Mouse (Mus musculus) lung, embryonic 16.5 days (tissue): Measurements from ENCODE around the gene Cacna1e. TPM values are rescaled to one million over a fixed set of nuclear protein-coding genes. Genes with fewer than 3 reads are reported as not detected.

Experiments
- ATAC-seq: fragments of 200-750 bp; cut with Nextera tagmentation; 2 replicates; pipeline ENCODE4 v1.8.0; 2017; ENCODE audit warnings: low read depth, mild to moderate bottlenecking, moderate library complexity
- H3K27ac ChIP-seq: fragments of 300-500 bp; sonication (generic); 2 replicates; pipeline ENCODE4 v1.5.1; 2014; ENCODE audit warnings: mild to moderate bottlenecking, control low read depth, low read length
- H3K27me3 ChIP-seq: fragments of 300-500 bp; sonication (generic); 2 replicates; pipeline ENCODE4 v1.6.1; 2014; ENCODE audit warnings: low read depth, low read length, mixed read lengths; ENCODE audit not compliant: control insufficient read depth, insufficient read depth
- H3K36me3 ChIP-seq: fragments of 300-500 bp; sonication (generic); 2 replicates; pipeline ENCODE4 v1.6.1; 2014; ENCODE audit warnings: low read length; ENCODE audit not compliant: control insufficient read depth, insufficient read depth
- H3K4me1 ChIP-seq: fragments of 300-500 bp; sonication (generic); replicated peaks from 2 replicates; pipeline ENCODE4 v1.6.1; 2014; ENCODE audit warnings: low read length, mixed read lengths; ENCODE audit not compliant: control insufficient read depth, insufficient read depth
- H3K4me2 ChIP-seq: fragments of 300-500 bp; sonication (generic); 2 replicates; pipeline ENCODE4 v1.6.1; 2014; ENCODE audit warnings: low read depth, low read length, control low read depth
- H3K4me3 ChIP-seq: fragments of 300-500 bp; sonication (generic); 2 replicates; pipeline ENCODE4 v1.5.1; 2014; ENCODE audit warnings: mild to moderate bottlenecking, low read length, control low read depth
- H3K9ac ChIP-seq: fragments of 300-500 bp; sonication (generic); 2 replicates; pipeline ENCODE4 v1.6.1; 2014; ENCODE audit warnings: low read length, control low read depth
- H3K9me3 ChIP-seq: fragments of 300-500 bp; sonication (generic); 2 replicates; pipeline ENCODE4 v1.6.1; 2016; ENCODE audit warnings: low read length; ENCODE audit not compliant: control insufficient read depth
- WGBS: fragments of 180-500 bp; shearing (Covaris S2); extraction: QIAGEN DNeasy Blood & Tissue Kit; methylation state at CpG from one replicate; pipeline ENCODE4 v1.1.7; 2014; 5-methylcytosine and 5-hydroxymethylcytosine counted together
- polyA plus RNA-seq: library from polyadenylated mRNA; unstranded; fragments of >200 nt; fragmentation: Nextera tagmentation; extraction: Ambion mirVana; gene quantifications from 2 replicates; pipeline ENCODE4 v1.2.1, GENCODE M21; 2015

Gene Cacna1e
- polyA plus RNA-seq, 1 experiment from 2014 or later = 0.19 TPM

DNA sequence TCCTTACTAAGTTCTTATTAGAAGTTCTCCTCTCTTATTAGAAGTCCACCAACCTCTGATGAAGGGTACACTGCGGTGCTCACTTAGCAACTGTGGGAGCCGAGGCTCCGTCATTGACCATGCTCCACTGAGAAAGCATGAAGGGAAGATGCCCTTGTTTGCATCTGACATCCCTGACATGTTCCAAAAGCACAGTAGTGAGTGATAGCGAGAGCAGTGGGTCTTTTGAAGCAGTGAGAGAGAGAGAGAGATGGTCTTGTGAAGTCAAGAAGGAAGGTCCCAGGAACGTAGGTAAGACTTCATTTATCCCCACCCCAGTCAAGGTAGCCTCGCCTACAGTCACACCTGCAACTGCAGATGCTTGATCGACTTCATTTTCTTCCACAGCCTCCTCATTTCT lies 63.9 kb downstream of the Cacna1e start:
- ATAC-seq = no peak
- no peak overlapping the region for H3K4me3 ChIP-seq
- no peak overlapping the region for H3K9ac ChIP-seq
- no peak overlapping the region for H3K27ac ChIP-seq
- no peaks in the 10 kb centered on the region for H3K4me1 ChIP-seq
- no peaks in the 10 kb centered on the region for H3K9me3 ChIP-seq
- 79% methylated on average over 7 of the region's 7 CpGs for WGBS
- no peak overlapping the region for H3K4me2 ChIP-seq
- no peaks in the 10 kb centered on the region for H3K27me3 ChIP-seq
- no peaks in the 10 kb centered on the region for H3K36me3 ChIP-seq

DNA sequence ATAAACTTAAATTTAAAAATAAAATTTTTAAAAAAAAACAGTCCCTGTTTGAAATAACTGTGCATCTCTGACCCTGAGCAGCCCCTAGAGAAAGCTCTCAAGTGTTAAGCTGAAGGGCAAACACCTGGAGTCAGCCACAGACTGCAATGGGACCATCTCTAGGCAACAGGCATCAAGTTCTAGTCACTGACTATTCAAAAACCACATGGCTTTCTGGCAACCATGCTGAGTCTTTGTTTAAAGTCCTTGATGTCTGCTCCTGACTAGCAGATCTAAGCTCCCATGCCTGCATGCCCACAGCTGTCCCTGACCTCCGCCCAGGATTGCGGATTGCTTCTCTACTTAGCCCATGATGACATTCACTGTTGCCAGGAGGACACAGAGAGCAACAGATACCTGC lies 64.3 kb downstream of the Cacna1e start:
- Histone ChIP-seq H3K27me3 (no peaks in the 10 kb centered on the region), H3K4me2 (no peak overlapping the region), H3K27ac (no peak overlapping the region), H3K36me3 (no peaks in the 10 kb centered on the region), H3K4me1 (no peaks in the 10 kb centered on the region), H3K9me3 (no peaks in the 10 kb centered on the region), H3K4me3 (no peak overlapping the region), H3K9ac (no peak overlapping the region)
- no peak for ATAC-seq
- 72% methylated on average over 2 of the region's 2 CpGs for WGBS

DNA sequence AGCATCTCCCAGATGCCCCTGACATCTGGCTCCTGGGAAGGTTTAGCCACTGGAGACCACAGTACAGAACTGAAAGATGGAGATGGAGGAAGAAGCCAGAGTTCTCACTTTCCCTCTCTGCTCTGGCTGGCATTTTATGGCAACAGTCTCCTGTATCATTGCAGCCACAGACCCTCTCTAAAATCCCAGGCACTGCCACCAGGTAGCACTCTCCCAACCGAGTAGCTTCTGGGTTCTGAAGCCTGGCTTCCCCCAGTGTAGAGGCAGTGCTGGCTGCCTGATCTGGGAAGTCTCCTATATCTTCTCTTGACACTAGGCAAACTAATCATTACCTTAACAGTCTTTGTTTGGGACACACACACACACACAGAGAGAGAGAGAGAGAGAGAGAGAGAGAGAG lies 65.6 kb downstream of the Cacna1e start:
- Histone ChIP-seq H3K4me2 (no peak overlapping the region), H3K27me3 (no peaks in the 10 kb centered on the region)
- no peak for ATAC-seq

DNA sequence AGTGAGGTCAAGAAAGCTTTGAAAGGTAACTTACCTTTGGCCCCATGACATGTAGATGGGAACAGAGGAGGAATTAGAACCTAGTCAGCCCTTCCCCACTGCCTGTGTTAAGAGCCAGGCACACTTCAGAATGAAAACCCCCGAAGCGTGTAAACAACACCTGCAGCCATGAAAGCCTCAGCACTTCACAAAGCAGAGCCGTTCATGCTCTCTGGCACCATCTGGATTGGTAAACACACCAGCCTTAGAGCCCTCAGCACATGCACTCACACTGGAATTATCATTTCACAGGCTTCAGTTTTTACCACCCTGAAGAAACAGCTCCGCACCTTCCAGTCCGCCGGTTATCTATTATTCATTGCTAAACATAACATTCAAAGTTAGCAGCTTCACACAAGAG lies 67.5 kb downstream of the Cacna1e start:
- no peak overlapping the region for H3K4me2 ChIP-seq
- ATAC-seq = no peak

More for the DNA sequence above, 65.6 kb downstream of the Cacna1e start:
- no peak overlapping the region for H3K4me3 ChIP-seq
- no peak overlapping the region for H3K9ac ChIP-seq
- no peaks in the 10 kb centered on the region for H3K9me3 ChIP-seq
- H3K36me3 ChIP-seq = no peaks in the 10 kb centered on the region
- H3K27ac ChIP-seq = no peak overlapping the region
- no peaks in the 10 kb centered on the region for H3K4me1 ChIP-seq
- 40% methylated on average over 1 of the region's 1 CpGs for WGBS

DNA sequence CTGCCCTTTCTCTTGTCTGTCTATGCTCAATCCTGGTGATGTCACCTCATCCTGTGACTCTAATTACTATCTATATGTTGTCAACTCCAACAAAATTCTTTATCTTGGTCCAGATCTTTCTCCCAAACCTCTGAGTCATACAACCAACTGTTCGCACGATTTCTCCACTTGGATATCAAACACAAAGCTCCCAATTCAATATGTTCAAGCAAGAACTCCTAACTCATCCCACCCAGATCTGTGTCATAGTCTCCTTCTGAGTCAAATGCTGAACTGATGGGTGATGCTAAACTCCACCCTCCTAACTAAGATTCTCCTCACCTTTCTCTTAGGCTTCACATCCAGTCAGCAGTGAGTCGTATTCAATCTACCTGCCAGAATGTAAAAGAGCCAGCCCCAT lies 68.0 kb downstream of the Cacna1e start:
- H3K27me3 ChIP-seq = no peaks in the 10 kb centered on the region
- no peak for ATAC-seq
- no peak overlapping the region for H3K27ac ChIP-seq
- no peak overlapping the region for H3K9ac ChIP-seq
- no peak overlapping the region for H3K4me2 ChIP-seq
- no peaks in the 10 kb centered on the region for H3K9me3 ChIP-seq
- no peak overlapping the region for H3K4me3 ChIP-seq
- no peaks in the 10 kb centered on the region for H3K4me1 ChIP-seq
- 79% methylated on average over 3 of the region's 3 CpGs for WGBS
- no peaks in the 10 kb centered on the region for H3K36me3 ChIP-seq

More for the DNA sequence above, 67.5 kb downstream of the Cacna1e start:
- Histone ChIP-seq H3K4me3 (no peak overlapping the region), H3K4me1 (no peaks in the 10 kb centered on the region), H3K36me3 (no peaks in the 10 kb centered on the region), H3K27me3 (no peaks in the 10 kb centered on the region), H3K9ac (no peak overlapping the region), H3K27ac (no peak overlapping the region), H3K9me3 (no peaks in the 10 kb centered on the region)
- WGBS = 43% methylated on average over 6 of the region's 6 CpGs

DNA sequence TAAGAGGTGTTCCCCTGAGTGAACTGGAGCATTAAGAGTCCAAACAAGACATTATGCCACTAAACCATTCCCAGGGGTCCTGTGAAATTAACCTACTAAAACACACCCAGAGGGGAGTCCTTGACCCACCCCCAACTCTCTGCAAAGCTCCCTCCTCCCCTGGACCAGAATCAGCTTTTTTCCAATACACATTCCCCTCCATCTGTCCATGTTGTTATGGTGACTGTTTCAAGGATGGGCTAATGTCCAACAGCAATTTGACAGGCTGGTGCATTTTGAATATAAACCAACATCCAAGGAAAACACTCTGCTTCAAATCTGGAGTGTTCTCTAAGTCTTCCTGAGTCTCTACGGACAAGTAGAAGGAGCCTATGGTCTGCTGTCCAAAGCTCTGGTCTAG lies 78.6 kb downstream of the Cacna1e start:
- 71% methylated on average over 1 of the region's 1 CpGs for WGBS
- H3K36me3 ChIP-seq = no peaks in the 10 kb centered on the region
- no peaks in the 10 kb centered on the region for H3K4me1 ChIP-seq
- ATAC-seq = no peak
- H3K9ac ChIP-seq = no peak overlapping the region
- no peaks in the 10 kb centered on the region for H3K27me3 ChIP-seq
- no peak overlapping the region for H3K4me2 ChIP-seq
- H3K9me3 ChIP-seq = peaks cover 2% of the 10 kb centered on the region; the same call in 1 of the 2 replicates
- H3K27ac ChIP-seq = no peak overlapping the region
- H3K4me3 ChIP-seq = no peak overlapping the region

DNA sequence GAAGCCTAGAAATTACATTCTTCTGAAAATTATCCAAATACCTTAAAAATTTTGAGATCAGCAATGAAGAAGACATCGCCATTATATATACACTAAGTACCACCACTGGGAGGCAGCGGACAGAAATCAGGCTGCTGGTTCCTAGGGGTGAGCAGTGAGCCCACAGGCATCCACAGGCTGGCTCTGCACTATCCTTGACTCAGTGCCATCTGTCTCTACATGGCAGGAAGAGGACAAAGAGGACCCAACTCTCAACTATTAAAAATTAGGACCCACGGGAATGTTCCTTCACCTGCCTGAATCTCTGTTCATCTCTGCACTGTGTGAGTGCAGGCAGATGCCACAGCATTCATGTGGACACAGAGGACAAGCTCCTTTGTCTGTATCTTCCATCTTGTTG lies 79.3 kb downstream of the Cacna1e start:
- no peak overlapping the region for H3K9ac ChIP-seq
- H3K27me3 ChIP-seq = no peaks in the 10 kb centered on the region
- WGBS = 92% methylated on average over 3 of the region's 3 CpGs
- no peak for ATAC-seq
- H3K4me2 ChIP-seq = no peak overlapping the region
- H3K4me1 ChIP-seq = no peaks in the 10 kb centered on the region
- no peak overlapping the region for H3K4me3 ChIP-seq
- H3K27ac ChIP-seq = no peak overlapping the region
- peaks cover 2% of the 10 kb centered on the region; the same call in 1 of the 2 replicates for H3K9me3 ChIP-seq
- H3K36me3 ChIP-seq = no peaks in the 10 kb centered on the region

DNA sequence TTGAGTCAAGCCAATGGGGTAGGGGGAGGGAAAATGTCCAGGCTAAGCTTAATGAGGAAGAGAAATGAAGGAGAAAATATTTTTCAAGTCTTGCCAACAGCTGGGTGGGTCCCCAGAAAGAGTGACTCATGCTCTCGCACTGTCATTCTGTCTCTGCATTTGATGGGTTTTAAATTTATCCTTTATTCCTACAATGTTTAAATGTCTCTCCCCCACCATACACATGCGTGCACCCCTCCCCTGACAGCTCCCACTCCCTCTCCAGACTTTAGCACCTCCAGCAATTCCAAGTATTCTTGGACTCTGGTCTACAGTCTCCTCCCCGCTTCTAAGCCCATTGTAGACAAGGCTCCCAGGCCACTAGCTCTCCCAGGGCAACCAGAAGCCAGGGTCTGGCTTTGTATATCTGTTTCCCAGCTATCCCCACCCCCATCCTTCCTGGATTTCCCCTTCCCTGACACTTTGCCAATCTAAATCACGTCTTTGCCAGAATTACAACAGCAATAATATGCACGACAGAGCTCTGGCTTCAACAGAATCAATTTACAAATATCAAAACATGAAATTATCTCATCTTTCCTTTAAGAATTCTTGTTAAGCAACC lies 81.9 kb downstream of the Cacna1e start:
- H3K9me3 ChIP-seq = no peaks in the 10 kb centered on the region
- no peak overlapping the region for H3K27ac ChIP-seq
- no peaks in the 10 kb centered on the region for H3K36me3 ChIP-seq
- 0 out of 2 replicates have a peak, but pooled peaks have one; percentile 17 for ATAC-seq
- no peak overlapping the region for H3K4me2 ChIP-seq
- no peaks in the 10 kb centered on the region for H3K27me3 ChIP-seq
- 39% methylated on average over 5 of the region's 5 CpGs for WGBS
- H3K9ac ChIP-seq = no peak overlapping the region
- no peaks in the 10 kb centered on the region for H3K4me1 ChIP-seq
- no peak overlapping the region for H3K4me3 ChIP-seq

DNA sequence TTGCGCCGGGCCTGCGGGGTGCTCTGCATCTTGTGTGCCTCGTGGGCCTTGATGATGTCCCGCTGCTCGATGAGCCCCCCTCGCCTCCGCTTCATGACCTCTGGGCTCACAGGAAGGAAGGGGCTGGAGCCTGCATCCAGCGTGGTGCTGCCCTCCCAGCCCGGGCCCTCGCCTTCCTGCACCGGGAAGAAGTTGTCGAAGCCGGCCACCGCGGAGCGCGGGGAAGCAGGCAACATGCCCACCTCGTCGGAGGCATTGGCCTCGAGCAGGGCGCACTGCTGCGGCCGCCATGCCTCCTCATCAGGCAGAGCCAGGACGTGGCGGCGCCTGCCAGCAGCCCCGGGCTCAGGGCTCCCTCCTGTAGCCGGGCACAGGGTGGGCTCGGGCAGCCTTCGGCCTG lies 85.0 kb downstream of the Cacna1e start:
- WGBS = 65% methylated on average over 29 of the region's 31 CpGs
- no peaks in the 10 kb centered on the region for H3K36me3 ChIP-seq
- no peak overlapping the region for H3K4me2 ChIP-seq
- no peak for ATAC-seq
- no peaks in the 10 kb centered on the region for H3K4me1 ChIP-seq
- H3K9me3 ChIP-seq = no peaks in the 10 kb centered on the region
- H3K27me3 ChIP-seq = no peaks in the 10 kb centered on the region
- H3K9ac ChIP-seq = no peak overlapping the region
- H3K4me3 ChIP-seq = no peak overlapping the region
- H3K27ac ChIP-seq = no peak overlapping the region

DNA sequence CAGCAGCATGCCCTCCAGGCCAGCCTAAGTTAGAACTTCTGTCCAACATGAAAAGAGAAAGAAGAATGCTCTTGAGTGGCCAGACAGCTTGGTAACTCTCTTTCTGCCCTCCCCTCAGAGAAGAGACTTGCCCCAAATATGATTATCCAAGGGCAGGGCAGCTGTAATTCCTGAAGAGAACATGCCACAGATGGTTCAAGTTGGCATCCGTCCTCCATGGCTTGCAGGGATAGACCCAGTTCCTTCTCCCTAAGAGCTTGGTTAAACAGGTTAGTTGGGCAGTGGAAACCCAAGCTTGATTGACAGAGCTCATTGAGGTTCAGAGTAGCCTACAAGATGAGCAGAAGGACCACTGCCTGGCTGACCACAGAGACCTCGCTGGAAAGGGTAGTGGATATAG lies 85.5 kb downstream of the Cacna1e start:
- Histone ChIP-seq H3K9me3 (no peaks in the 10 kb centered on the region), H3K4me3 (no peak overlapping the region), H3K4me2 (no peak overlapping the region), H3K36me3 (no peaks in the 10 kb centered on the region), H3K27me3 (no peaks in the 10 kb centered on the region), H3K9ac (no peak overlapping the region), H3K4me1 (no peaks in the 10 kb centered on the region), H3K27ac (no peak overlapping the region)
- no peak for ATAC-seq
- WGBS = 52% methylated on average over 2 of the region's 2 CpGs
